Comparison of ENCODE assay signal across 6 mouse cellular contexts in genomic region chr12:23023556-23023955, GRCm38 (mm10).
A peak's percentile ranks its signal among the peaks of the same experiment; 100 is the strongest.
DNase-seq lines count a peak whose midpoint lies in the region.

No protein-coding gene starts in this region.

- peak; percentile 57 to 63 for DNase-seq in adrenal gland, adult (ENCODE audit: inconsistent age in 2 of 2, low spot score in 1 of 2)
- DNase-seq in adrenal gland, adult 2 months = peak; percentile 52
- DNase-seq in adrenal gland, adult 8-10 months = peak; percentile 36
- DNase-seq in adrenal gland, postnatal 10 days = peak; percentile 2
- DNase-seq in adrenal gland, postnatal 14 days = peak; percentile 26
- DNase-seq in adrenal gland, postnatal 36 days = peak; percentile 10 to 32

Comparison
In these comparisons a context has a peak if more than half of its experiments do, and no peak if none do; other contexts are left out.
1. Peak in every context shown above with its lines: DNase-seq.
2. DNase-seq: peak in every context shown above with its lines; median percentile 60 in adrenal gland, adult; 52 in adrenal gland, adult 2 months; 36 in adrenal gland, adult 8-10 months; 26 in adrenal gland, postnatal 14 days; 21 in adrenal gland, postnatal 36 days; 2 in adrenal gland, postnatal 10 days.